7 mouse cellular contexts compared by ENCODE assay signal in the genomic region with DNA sequence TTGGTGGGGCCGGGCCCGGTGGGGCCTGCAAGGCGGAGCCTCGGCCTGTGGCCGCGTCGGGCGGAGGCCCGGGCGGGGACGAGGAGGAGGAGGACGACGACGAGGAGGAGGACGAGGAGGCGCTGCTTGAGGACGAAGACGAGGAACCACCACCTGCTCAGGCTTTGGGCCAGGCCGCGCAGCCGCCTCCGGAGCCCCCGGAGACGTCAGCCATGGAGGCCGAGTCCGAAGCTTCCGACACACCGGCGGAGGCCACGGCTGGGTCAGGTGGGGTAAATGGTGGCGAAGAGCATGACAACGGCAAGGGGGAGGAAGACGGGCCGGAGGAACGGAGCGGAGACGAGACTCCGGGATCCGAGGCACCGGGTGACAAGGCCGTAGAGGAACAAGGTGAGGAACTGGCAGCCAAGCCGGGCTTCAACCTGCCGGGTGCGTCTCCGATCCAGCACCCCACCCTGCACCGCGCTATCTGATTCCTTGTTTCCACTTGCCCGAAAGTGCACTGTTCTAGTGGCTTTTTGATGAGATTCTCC. TPM values are rescaled to one million over a fixed set of nuclear protein-coding genes. Genes with fewer than 3 reads are reported as not detected.
DNase-seq lines count a peak whose midpoint lies in the region; ATAC-seq and TF ChIP-seq lines count a peak whose summit lies in the region.

No protein-coding gene starts in this region.

- ATAC-seq in lung, embryonic 14.5 days (ENCODE audit: insufficient read depth) = peak; percentile 18
- no peak for ATAC-seq in embryonic facial prominence, embryonic 13.5 days (ENCODE audit: insufficient number of reproducible peaks, insufficient read depth, low FRiP score, low TSS enrichment, low read depth)
- ATAC-seq in hindbrain, embryonic 12.5 days (ENCODE audit: low FRiP score) = peak; percentile 24
- ATAC-seq in megakaryocyte, adult 5-6 weeks (ENCODE audit: poor library complexity, severe bottlenecking) = peak; percentile 5

- H3K9me3 ChIP-seq in lung, embryonic 14.5 days (ENCODE audit: low read depth, low read length) = no peaks in the 10 kb centered on the region
- H3K9me3 ChIP-seq in embryonic facial prominence, embryonic 13.5 days = no peaks in the 10 kb centered on the region
- no peaks in the 10 kb centered on the region for H3K9me3 ChIP-seq in hindbrain, embryonic 12.5 days (replicated peaks)

- no peak for TF ChIP-seq CTCF in lung, embryonic 14.5 days (IDR thresholded peaks at IDR 0.05; ENCODE audit: low read depth)

- H3K36me3 ChIP-seq in lung, embryonic 14.5 days (ENCODE audit: insufficient read depth) = peaks cover 48% of the 10 kb centered on the region
- peaks cover 38% of the 10 kb centered on the region for H3K36me3 ChIP-seq in embryonic facial prominence, embryonic 13.5 days
- H3K36me3 ChIP-seq in hindbrain, embryonic 12.5 days = peaks cover 36% of the 10 kb centered on the region

- peaks cover 16% of the 10 kb centered on the region for H3K4me1 ChIP-seq in lung, embryonic 14.5 days (ENCODE audit: insufficient read depth)
- peaks cover 42% of the 10 kb centered on the region for H3K4me1 ChIP-seq in embryonic facial prominence, embryonic 13.5 days
- H3K4me1 ChIP-seq in hindbrain, embryonic 12.5 days = peaks cover 44% of the 10 kb centered on the region

- WGBS in lung, embryonic 14.5 days = under 1% methylated on average over 46 of the region's 48 CpGs
- under 1% methylated on average over 48 of the region's 48 CpGs for WGBS in embryonic facial prominence, embryonic 13.5 days
- 1% methylated on average over 48 of the region's 48 CpGs for WGBS in hindbrain, embryonic 12.5 days

- no peak for DNase-seq in lung, embryonic 14.5 days
- no peak for DNase-seq in lung, postnatal 14 days
- DNase-seq in adrenal gland, postnatal 36 days = no peak
- DNase-seq in urinary bladder, adult 2 months (ENCODE audit: low spot score) = no peak

- no peaks in the 10 kb centered on the region for H3K27me3 ChIP-seq in lung, embryonic 14.5 days (ENCODE audit: insufficient read depth, low read length)
- no peaks in the 10 kb centered on the region for H3K27me3 ChIP-seq in embryonic facial prominence, embryonic 13.5 days
- no peaks in the 10 kb centered on the region for H3K27me3 ChIP-seq in hindbrain, embryonic 12.5 days

- peak overlapping the region; percentile 100 for H3K27ac ChIP-seq in lung, embryonic 14.5 days (ENCODE audit: low read depth)
- H3K27ac ChIP-seq in embryonic facial prominence, embryonic 13.5 days = peak overlapping the region; percentile 100
- peak overlapping the region; percentile 99 for H3K27ac ChIP-seq in hindbrain, embryonic 12.5 days

- peak overlapping the region; percentile 100 for H3K4me3 ChIP-seq in lung, embryonic 14.5 days (ENCODE audit: low read depth, low read length)
- H3K4me3 ChIP-seq in embryonic facial prominence, embryonic 13.5 days = peak overlapping the region; percentile 100
- peak overlapping the region; percentile 98 for H3K4me3 ChIP-seq in hindbrain, embryonic 12.5 days

- H3K9ac ChIP-seq in lung, embryonic 14.5 days = peak overlapping the region; percentile 95
- H3K9ac ChIP-seq in embryonic facial prominence, embryonic 13.5 days = peak overlapping the region; percentile 99
- peak overlapping the region; percentile 98 for H3K9ac ChIP-seq in hindbrain, embryonic 12.5 days

- H3K4me2 ChIP-seq in lung, embryonic 14.5 days = peak overlapping the region; percentile 80
- peak overlapping the region; percentile 97 for H3K4me2 ChIP-seq in embryonic facial prominence, embryonic 13.5 days
- peak overlapping the region; percentile 97 for H3K4me2 ChIP-seq in hindbrain, embryonic 12.5 days (replicated peaks)

RNA-seq across cellular contexts. Expression of gene Hnrnpul2, which starts 0.7 kb away (rescaled TPM):
- 7.9 and 8.3 TPM in 2 replicates for polyA plus RNA-seq in lung, embryonic 14.5 days (2014; fragmentation: Nextera tagmentation; extraction: Ambion mirVana)
- 7.4 and 7.6 TPM in 2 replicates for polyA plus RNA-seq in embryonic facial prominence, embryonic 13.5 days (2015; fragmentation: Nextera tagmentation; extraction: Ambion mirVana)
- polyA plus RNA-seq in hindbrain, embryonic 12.5 days (2016; fragmentation: Nextera tagmentation; extraction: Ambion mirVana) = 6.2 and 6.8 TPM in 2 replicates
- 52.3 and 56.0 TPM in 2 replicates for total RNA-seq in megakaryocyte, adult 5-6 weeks (2015)
- 72.8 and 94.4 TPM in 2 replicates for total RNA-seq in megakaryocyte, adult 5-6 weeks (2017)
- total RNA-seq in adrenal gland, postnatal 36 days (2021) = 10 to 100 TPM; 61.8 to 67.6 TPM
- polyA plus RNA-seq in urinary bladder, adult 2 months (2012; rRNA removed) = 60.7 and 73.9 TPM in 2 replicates

RNA-seq across cellular contexts. Expression of gene Ttc9c, which starts 1.4 kb away (rescaled TPM):
- polyA plus RNA-seq in lung, embryonic 14.5 days (2014; fragmentation: Nextera tagmentation; extraction: Ambion mirVana) = 53.7 and 55.7 TPM in 2 replicates
- polyA plus RNA-seq in embryonic facial prominence, embryonic 13.5 days (2015; fragmentation: Nextera tagmentation; extraction: Ambion mirVana) = 78.7 and 82.9 TPM in 2 replicates
- polyA plus RNA-seq in hindbrain, embryonic 12.5 days (2016; fragmentation: Nextera tagmentation; extraction: Ambion mirVana) = 55.6 and 61.4 TPM in 2 replicates
- 28.6 and 31.0 TPM in 2 replicates for total RNA-seq in megakaryocyte, adult 5-6 weeks (2015)
- 53.6 and 63.7 TPM in 2 replicates for total RNA-seq in megakaryocyte, adult 5-6 weeks (2017)
- 10 to 100 TPM; 31.7 to 32.2 TPM for total RNA-seq in adrenal gland, postnatal 36 days (2021)
- polyA plus RNA-seq in urinary bladder, adult 2 months (2012; rRNA removed) = 26.9 and 33.1 TPM in 2 replicates

RNA-seq across cellular contexts. Expression of gene AC129217.1, which starts 9.1 kb away (rescaled TPM):
- polyA plus RNA-seq in lung, embryonic 14.5 days (2014; fragmentation: Nextera tagmentation; extraction: Ambion mirVana) = not detected in 2 replicates
- polyA plus RNA-seq in embryonic facial prominence, embryonic 13.5 days (2015; fragmentation: Nextera tagmentation; extraction: Ambion mirVana) = not detected in 2 replicates
- not detected in 2 replicates for polyA plus RNA-seq in hindbrain, embryonic 12.5 days (2016; fragmentation: Nextera tagmentation; extraction: Ambion mirVana)
- not detected in 2 replicates for total RNA-seq in megakaryocyte, adult 5-6 weeks (2015)
- 1.8 and 5.9 TPM in 2 replicates for total RNA-seq in megakaryocyte, adult 5-6 weeks (2017)
- 1 to 10 TPM in 1 of 2 experiments, not detected in 1; 1.7 TPM for total RNA-seq in adrenal gland, postnatal 36 days (2021)
- 0.40 and 1.5 TPM in 2 replicates for polyA plus RNA-seq in urinary bladder, adult 2 months (2012; rRNA removed)

RNA-seq across cellular contexts. Expression of gene Bscl2, which starts 16.8 kb away (rescaled TPM):
- polyA plus RNA-seq in lung, embryonic 14.5 days (2014; fragmentation: Nextera tagmentation; extraction: Ambion mirVana) = 38.4 and 42.5 TPM in 2 replicates
- 52.6 and 53.3 TPM in 2 replicates for polyA plus RNA-seq in embryonic facial prominence, embryonic 13.5 days (2015; fragmentation: Nextera tagmentation; extraction: Ambion mirVana)
- 65.8 and 66.1 TPM in 2 replicates for polyA plus RNA-seq in hindbrain, embryonic 12.5 days (2016; fragmentation: Nextera tagmentation; extraction: Ambion mirVana)
- total RNA-seq in megakaryocyte, adult 5-6 weeks (2015) = 84.8 and 97.8 TPM in 2 replicates
- 48.1 and 49.6 TPM in 2 replicates for total RNA-seq in megakaryocyte, adult 5-6 weeks (2017)
- total RNA-seq in adrenal gland, postnatal 36 days (2021) = 100 to 1,000 TPM; 132 to 176 TPM
- 66.7 and 71.0 TPM in 2 replicates for polyA plus RNA-seq in urinary bladder, adult 2 months (2012; rRNA removed)

RNA-seq across cellular contexts. Expression of gene Zbtb3, which starts 18.1 kb away (rescaled TPM):
- polyA plus RNA-seq in lung, embryonic 14.5 days (2014; fragmentation: Nextera tagmentation; extraction: Ambion mirVana) = 6.1 and 6.6 TPM in 2 replicates
- polyA plus RNA-seq in embryonic facial prominence, embryonic 13.5 days (2015; fragmentation: Nextera tagmentation; extraction: Ambion mirVana) = 5.5 and 6.0 TPM in 2 replicates
- polyA plus RNA-seq in hindbrain, embryonic 12.5 days (2016; fragmentation: Nextera tagmentation; extraction: Ambion mirVana) = 6.5 and 7.4 TPM in 2 replicates
- total RNA-seq in megakaryocyte, adult 5-6 weeks (2015) = 0.62 and 2.3 TPM in 2 replicates
- 1.8 and 2.5 TPM in 2 replicates for total RNA-seq in megakaryocyte, adult 5-6 weeks (2017)
- 1 to 10 TPM; 2.0 to 2.9 TPM for total RNA-seq in adrenal gland, postnatal 36 days (2021)
- 2.1 and 2.5 TPM in 2 replicates for polyA plus RNA-seq in urinary bladder, adult 2 months (2012; rRNA removed)
